Mouse (Mus musculus) midbrain, embryonic 12.5 days (tissue): Measurements from ENCODE around the gene Gast. TPM values are rescaled to one million over a fixed set of nuclear protein-coding genes. Genes with fewer than 3 reads are reported as not detected.

Experiments used
- polyA plus RNA-seq: library from polyadenylated mRNA; unstranded; fragments of >200 nt; fragmentation: Nextera tagmentation; extraction: Ambion mirVana; gene quantifications from 2 replicates; pipeline ENCODE4 v1.2.1, GENCODE M21; 2016

Gast gene
- polyA plus RNA-seq, 1 experiment from 2014 or later: 1.2 TPM

Other genes starting within 250 kb of the Gast start
- not detected in 2 replicates for gene Krt32, start 246.2 kb upstream of the Gast start, polyA plus RNA-seq
- gene Krt35, start 238.2 kb upstream of the Gast start, polyA plus RNA-seq: not detected in 2 replicates
- gene Krt36, start 228.8 kb upstream of the Gast start, polyA plus RNA-seq: not detected in 2 replicates
- gene Krt13, start 212.8 kb upstream of the Gast start, polyA plus RNA-seq: not detected in 2 replicates
- 5.9 and 7.8 TPM in 2 replicates for gene Krt15, start 198.5 kb upstream of the Gast start, polyA plus RNA-seq
- 3.7 and 5.4 TPM in 2 replicates for gene Krt19, start 185.7 kb upstream of the Gast start, polyA plus RNA-seq
- gene Krt9, start 141.2 kb upstream of the Gast start, polyA plus RNA-seq: not detected in 2 replicates
- gene Krt14, start 126.9 kb upstream of the Gast start, polyA plus RNA-seq: 4.5 and 5.5 TPM in 2 replicates
- not detected in 2 replicates for gene Krt16, start 85.5 kb upstream of the Gast start, polyA plus RNA-seq
- gene Krt17, start 73.4 kb upstream of the Gast start, polyA plus RNA-seq: 0.56 and 1.1 TPM in 2 replicates
- gene Krt42, start 64.5 kb upstream of the Gast start, polyA plus RNA-seq: not detected in 2 replicates
- gene Eif1, start 14.5 kb upstream of the Gast start, polyA plus RNA-seq: 1,467 and 1,563 TPM in 2 replicates
- gene Hap1, start 21.7 kb downstream of the Gast start, polyA plus RNA-seq: 72.8 and 86.6 TPM in 2 replicates
- gene Jup, start 63.4 kb downstream of the Gast start, polyA plus RNA-seq: 46.4 and 53.8 TPM in 2 replicates
- 19.7 and 25.4 TPM in 2 replicates for gene P3h4, start 80.4 kb downstream of the Gast start, polyA plus RNA-seq
- 44.5 and 48.0 TPM in 2 replicates for gene Fkbp10, start 81.3 kb downstream of the Gast start, polyA plus RNA-seq
- gene Nt5c3b, start 107.4 kb downstream of the Gast start, polyA plus RNA-seq: 93.9 and 100.0 TPM in 2 replicates
- 0.75 and 0.89 TPM in 2 replicates for gene Klhl10, start 107.5 kb downstream of the Gast start, polyA plus RNA-seq
- gene Klhl11, start 138.3 kb downstream of the Gast start, polyA plus RNA-seq: 13.7 and 15.3 TPM in 2 replicates
- 366 and 368 TPM in 2 replicates for gene Acly, start 193.6 kb downstream of the Gast start, polyA plus RNA-seq
- gene Ttc25, start 211.2 kb downstream of the Gast start, polyA plus RNA-seq: 2.4 and 2.6 TPM in 2 replicates
- gene Cnp, start 240.5 kb downstream of the Gast start, polyA plus RNA-seq: 19.7 and 20.4 TPM in 2 replicates